Mouse (Mus musculus): ENCODE data around the gene Gm21866.
"Not testable (repeated sequence)": the region's sequence is repeated elsewhere in the genome, so short reads cannot be mapped to it uniquely, and the experiment has no call there.

The Gm21866 gene

GRCm38 (mm10) chrY:13465479-13465878 lies at the start of gene Gm21866:
Gene Gm21866, minus strand, starts transcription at chrY:13465579.
- not testable (repeated sequence) for DNase-seq

- not testable (repeated sequence) for DNase-seq
Measured at GRCm38 (mm10) chrY:13493726-13494125, 28.3 kb upstream of the Gm21866 start, which contains the start of gene Gm20773. Gene Gm20773, plus strand, starts transcription at chrY:13494026.

All from B cell, adult 2 months (primary cell).